Mouse (Mus musculus) liver, embryonic 13.5 days (tissue): Measurements from ENCODE around the gene Il15. TPM values are rescaled to one million over a fixed set of nuclear protein-coding genes. Genes with fewer than 3 reads are reported as not detected.

Experiments used
- ATAC-seq: fragments of 200-750 bp; cut with Nextera tagmentation; 2 replicates; pipeline ENCODE4 v1.8.0; 2017; ENCODE audit warnings: low read depth, mild to moderate bottlenecking, moderate number of reproducible peaks, moderate library complexity
- DNase-seq: peaks from one replicate; pipeline ENCODE4 v3.0.0; 2022
- H3K27ac ChIP-seq: fragments of 300-500 bp; sonication (generic); 2 replicates; pipeline ENCODE4 v1.5.1; 2015; ENCODE audit warnings: moderate library complexity, mild to moderate bottlenecking, inconsistent platforms
- H3K27me3 ChIP-seq: fragments of 300-500 bp; sonication (generic); 2 replicates; pipeline ENCODE4 v1.6.1; 2015; ENCODE audit warnings: mild to moderate bottlenecking, inconsistent platforms
- H3K36me3 ChIP-seq: fragments of 300-500 bp; sonication (generic); 2 replicates; pipeline ENCODE4 v1.6.1; 2015; ENCODE audit warnings: mild to moderate bottlenecking, inconsistent platforms
- H3K4me1 ChIP-seq: fragments of 300-500 bp; sonication (generic); replicated peaks from 2 replicates; pipeline ENCODE4 v1.6.1; 2015; ENCODE audit warnings: inconsistent platforms
- H3K4me2 ChIP-seq: fragments of 300-500 bp; sonication (generic); 2 replicates; pipeline ENCODE4 v1.6.1; 2015; ENCODE audit warnings: inconsistent platforms, mild to moderate bottlenecking, moderate library complexity
- H3K4me3 ChIP-seq: fragments of 300-500 bp; sonication (generic); replicated peaks from 2 replicates; pipeline ENCODE4 v1.5.1; 2015; ENCODE audit warnings: mild to moderate bottlenecking, inconsistent platforms
- H3K9ac ChIP-seq: fragments of 300-500 bp; sonication (generic); 2 replicates; pipeline ENCODE4 v1.6.1; 2015; ENCODE audit warnings: mild to moderate bottlenecking, inconsistent platforms
- H3K9me3 ChIP-seq: fragments of 300-500 bp; sonication (generic); replicated peaks from 2 replicates; pipeline ENCODE4 v1.6.1; 2016; ENCODE audit warnings: inconsistent platforms
- WGBS: fragments of 180-500 bp; shearing (Covaris S2); methylation state at CpG from one replicate; pipeline ENCODE4 v1.1.7; 2015; ENCODE audit not compliant: insufficient replicate concordance; 5-methylcytosine and 5-hydroxymethylcytosine counted together
- polyA plus RNA-seq: library from polyadenylated mRNA; unstranded; fragments of >200 nt; fragmentation: Nextera tagmentation; extraction: Ambion mirVana; gene quantifications from 2 replicates; pipeline ENCODE4 v1.2.1, GENCODE M21; 2015

The Il15 gene
- polyA plus RNA-seq, 1 experiment from 2014 or later, result 4.5 TPM

- H3K9me3 ChIP-seq, result no peaks in the 10 kb centered on the region
- 67% methylated on average over 2 of the region's 2 CpGs for WGBS
- H3K36me3 ChIP-seq, result no peaks in the 10 kb centered on the region
- no peaks in the 10 kb centered on the region for H3K27me3 ChIP-seq
- H3K27ac ChIP-seq, result no peak overlapping the region
- H3K9ac ChIP-seq, result no peak overlapping the region
- H3K4me1 ChIP-seq, result no peaks in the 10 kb centered on the region
- no peak overlapping the region for H3K4me3 ChIP-seq
- H3K4me2 ChIP-seq, result no peak overlapping the region
- ATAC-seq, result no peak
- DNase-seq, result no peak
Measured at GRCm38 (mm10) chr8:82356091-82356490, 46.9 kb downstream of the Il15 start.

- Histone ChIP-seq H3K4me3 (no peak overlapping the region), H3K27ac (no peak overlapping the region), H3K4me1 (0 out of 2 replicates have a peak, but pooled peaks cover 6% of the 10 kb centered on the region), H3K27me3 (no peaks in the 10 kb centered on the region), H3K36me3 (no peaks in the 10 kb centered on the region), H3K4me2 (no peak overlapping the region), H3K9me3 (no peaks in the 10 kb centered on the region), H3K9ac (no peak overlapping the region)
- ATAC-seq, result no peak
- DNase-seq, result no peak
- WGBS, result 27% methylated on average over 1 of the region's 1 CpGs
Measured at GRCm38 (mm10) chr8:82351268-82351943, 51.6 kb downstream of the Il15 start.

- H3K4me1 ChIP-seq, result 0 out of 2 replicates have a peak, but pooled peaks cover 6% of the 10 kb centered on the region
- 48% methylated on average over 2 of the region's 2 CpGs for WGBS
- no peak overlapping the region for H3K4me2 ChIP-seq
- H3K9ac ChIP-seq, result no peak overlapping the region
- H3K27me3 ChIP-seq, result no peaks in the 10 kb centered on the region
- H3K36me3 ChIP-seq, result no peaks in the 10 kb centered on the region
- ATAC-seq (no peak), DNase-seq (no peak)
- no peak overlapping the region for H3K4me3 ChIP-seq
- no peak overlapping the region for H3K27ac ChIP-seq
- H3K9me3 ChIP-seq, result no peaks in the 10 kb centered on the region
Measured at GRCm38 (mm10) chr8:82349299-82349698, 53.7 kb downstream of the Il15 start.

- no peak overlapping the region for H3K4me3 ChIP-seq
- H3K9ac ChIP-seq, result no peak overlapping the region
- H3K27me3 ChIP-seq, result no peaks in the 10 kb centered on the region
- no peak for ATAC-seq
- DNase-seq, result no peak
- WGBS, result 64% methylated on average over 3 of the region's 3 CpGs
- no peak overlapping the region for H3K27ac ChIP-seq
- no peaks in the 10 kb centered on the region for H3K9me3 ChIP-seq
- H3K4me2 ChIP-seq, result no peak overlapping the region
- 0 out of 2 replicates have a peak, but pooled peaks cover 6% of the 10 kb centered on the region for H3K4me1 ChIP-seq
- H3K36me3 ChIP-seq, result no peaks in the 10 kb centered on the region
Measured at GRCm38 (mm10) chr8:82346485-82346884, 56.5 kb downstream of the Il15 start.

GRCm38 (mm10) chr8:82331675-82332234, 71.3 kb downstream of the Il15 start:
- DNase-seq, result no peak
- WGBS, result 76% methylated on average over 8 of the region's 8 CpGs

GRCm38 (mm10) chr8:82327986-82328652, 74.9 kb downstream of the Il15 start:
- no peak for ATAC-seq

More at GRCm38 (mm10) chr8:82331675-82332234, 71.3 kb downstream of the Il15 start:
- H3K27me3 ChIP-seq, result no peaks in the 10 kb centered on the region
- H3K36me3 ChIP-seq, result no peaks in the 10 kb centered on the region
- no peak overlapping the region for H3K9ac ChIP-seq
- H3K4me1 ChIP-seq, result no peaks in the 10 kb centered on the region
- H3K4me3 ChIP-seq, result no peak overlapping the region
- H3K9me3 ChIP-seq, result no peaks in the 10 kb centered on the region
- H3K4me2 ChIP-seq, result no peak overlapping the region
- no peak overlapping the region for H3K27ac ChIP-seq
- ATAC-seq, result no peak

GRCm38 (mm10) chr8:82326061-82326460, 77.0 kb downstream of the Il15 start:
- H3K9me3 ChIP-seq, result no peaks in the 10 kb centered on the region
- H3K9ac ChIP-seq, result no peak overlapping the region
- DNase-seq (no peak), ATAC-seq (no peak)
- H3K4me1 ChIP-seq, result no peaks in the 10 kb centered on the region
- H3K4me3 ChIP-seq, result no peak overlapping the region
- no peaks in the 10 kb centered on the region for H3K27me3 ChIP-seq
- no peak overlapping the region for H3K4me2 ChIP-seq
- no peak overlapping the region for H3K27ac ChIP-seq
- no peaks in the 10 kb centered on the region for H3K36me3 ChIP-seq
- WGBS, result 57% methylated on average over 1 of the region's 1 CpGs

More at GRCm38 (mm10) chr8:82327986-82328652, 74.9 kb downstream of the Il15 start:
- H3K4me2 ChIP-seq, result no peak overlapping the region
- no peaks in the 10 kb centered on the region for H3K36me3 ChIP-seq
- H3K9ac ChIP-seq, result no peak overlapping the region
- 40% methylated on average over 2 of the region's 2 CpGs for WGBS
- no peak overlapping the region for H3K27ac ChIP-seq
- no peaks in the 10 kb centered on the region for H3K27me3 ChIP-seq
- H3K4me3 ChIP-seq, result no peak overlapping the region
- H3K4me1 ChIP-seq, result no peaks in the 10 kb centered on the region
- H3K9me3 ChIP-seq, result no peaks in the 10 kb centered on the region
- no peak for DNase-seq

- 63% methylated on average over 6 of the region's 6 CpGs for WGBS
Measured at GRCm38 (mm10) chr8:82325586-82325985, 77.4 kb downstream of the Il15 start.

GRCm38 (mm10) chr8:82317446-82317845, 85.6 kb downstream of the Il15 start:
- Histone ChIP-seq H3K27me3 (no peaks in the 10 kb centered on the region), H3K9me3 (no peaks in the 10 kb centered on the region), H3K27ac (no peak overlapping the region), H3K4me2 (no peak overlapping the region), H3K4me3 (no peak overlapping the region), H3K9ac (no peak overlapping the region), H3K36me3 (no peaks in the 10 kb centered on the region), H3K4me1 (no peaks in the 10 kb centered on the region)
- WGBS, result 46% methylated on average over 3 of the region's 3 CpGs
- DNase-seq (no peak), ATAC-seq (no peak)

More at GRCm38 (mm10) chr8:82325586-82325985, 77.4 kb downstream of the Il15 start:
- Histone ChIP-seq H3K36me3 (no peaks in the 10 kb centered on the region), H3K4me3 (no peak overlapping the region), H3K9me3 (no peaks in the 10 kb centered on the region), H3K4me2 (no peak overlapping the region), H3K27me3 (no peaks in the 10 kb centered on the region), H3K27ac (no peak overlapping the region), H3K9ac (no peak overlapping the region), H3K4me1 (no peaks in the 10 kb centered on the region)
- no peak for ATAC-seq
- no peak for DNase-seq

GRCm38 (mm10) chr8:82306424-82306823, 96.6 kb downstream of the Il15 start:
- Histone ChIP-seq H3K27me3 (no peaks in the 10 kb centered on the region), H3K9ac (no peak overlapping the region), H3K9me3 (no peaks in the 10 kb centered on the region), H3K4me3 (no peak overlapping the region), H3K36me3 (no peaks in the 10 kb centered on the region), H3K27ac (no peak overlapping the region), H3K4me1 (no peaks in the 10 kb centered on the region), H3K4me2 (no peak overlapping the region)
- ATAC-seq, result no peak
- no peak for DNase-seq
- WGBS, result 26% methylated on average over 1 of the region's 1 CpGs

- Histone ChIP-seq H3K4me2 (no peak overlapping the region), H3K4me1 (no peaks in the 10 kb centered on the region), H3K9ac (no peak overlapping the region), H3K36me3 (no peaks in the 10 kb centered on the region), H3K9me3 (no peaks in the 10 kb centered on the region), H3K4me3 (no peak overlapping the region), H3K27ac (no peak overlapping the region), H3K27me3 (no peaks in the 10 kb centered on the region)
- ATAC-seq, result no peak
- no peak for DNase-seq
- WGBS, result 74% methylated on average over 2 of the region's 2 CpGs
Measured at GRCm38 (mm10) chr8:82296256-82296655, 106.8 kb downstream of the Il15 start.
